Mouse (Mus musculus) embryonic fibroblast, embryonic 13.5 days (primary cell): ENCODE measurements around the gene Pbp2.

Experiments used
- CTCF ChIP-seq: IDR thresholded peaks from 2 replicates; pipeline ENCODE4 v1.5.1; 2011; ENCODE audit warnings: mild to moderate bottlenecking, control low read depth, low read length, moderate library complexity, borderline replicate concordance; ENCODE audit not compliant: insufficient read depth
- POLR2A ChIP-seq: IDR thresholded peaks from 2 replicates; pipeline ENCODE4 v1.6.1; 2011; ENCODE audit warnings: low read depth, mild to moderate bottlenecking, control low read depth, low read length, moderate library complexity

GRCm38 (mm10) chr6:135331916-135332315 lies 21.7 kb upstream of the Pbp2 start:
- TF ChIP-seq CTCF: no peak
- TF ChIP-seq POLR2A: no peak
